Mouse (Mus musculus) kidney, adult 18-20 months (tissue): ENCODE measurements around the gene Gm7138.
A peak's percentile ranks its signal among the peaks of the same experiment; 100 is the strongest.
"Not testable (repeated sequence)": the region's sequence is repeated elsewhere in the genome, so short reads cannot be mapped to it uniquely, and the experiment has no call there.

Experiments
- DNase-seq: peaks from one replicate; pipeline ENCODE4 v3.0.0; 2021

Gene Gm7138

DNA sequence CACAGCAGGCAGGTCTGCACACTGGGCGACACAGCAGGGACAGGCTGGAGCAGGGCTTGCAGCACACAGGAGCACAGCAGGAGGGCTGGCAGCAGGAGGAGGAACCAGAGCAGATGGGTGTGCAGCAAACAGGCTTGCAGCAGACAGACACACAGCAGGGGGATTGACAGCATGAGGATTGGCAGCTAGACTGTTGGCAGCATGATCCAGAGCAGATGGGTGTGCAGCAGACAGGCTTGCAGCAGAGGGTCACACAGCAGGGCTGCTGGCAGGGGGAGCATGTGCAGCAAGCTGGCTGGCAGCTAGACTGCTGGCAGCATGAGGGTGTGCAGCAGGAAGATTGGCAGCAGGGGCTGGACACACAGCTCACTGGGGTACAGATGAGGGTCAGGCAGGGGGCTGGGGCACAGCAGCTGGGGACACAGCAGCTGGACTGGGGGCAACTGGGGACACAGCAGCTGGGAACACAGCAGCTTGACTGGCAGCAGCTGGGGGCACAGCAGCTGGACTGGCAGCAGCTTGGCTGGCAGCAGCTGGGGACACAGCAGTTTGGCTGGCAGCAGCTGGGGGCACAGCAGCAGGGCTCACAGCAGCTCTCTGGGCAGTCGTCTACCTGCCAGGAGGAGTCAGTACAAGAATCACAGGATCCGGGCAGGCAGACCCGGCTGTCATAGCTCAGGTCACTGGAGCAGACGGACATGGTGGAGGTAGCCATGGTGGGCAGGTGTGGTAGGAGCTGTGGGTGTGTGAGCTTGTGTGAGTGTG is 34.6 kb downstream of the Gm7138 start, which contains the start of gene Gm18596:
TSS of gene Gm18596 (minus strand) at position 715 of the 765 bp plus-strand sequence.
- DNase-seq = not testable (repeated sequence)

DNA sequence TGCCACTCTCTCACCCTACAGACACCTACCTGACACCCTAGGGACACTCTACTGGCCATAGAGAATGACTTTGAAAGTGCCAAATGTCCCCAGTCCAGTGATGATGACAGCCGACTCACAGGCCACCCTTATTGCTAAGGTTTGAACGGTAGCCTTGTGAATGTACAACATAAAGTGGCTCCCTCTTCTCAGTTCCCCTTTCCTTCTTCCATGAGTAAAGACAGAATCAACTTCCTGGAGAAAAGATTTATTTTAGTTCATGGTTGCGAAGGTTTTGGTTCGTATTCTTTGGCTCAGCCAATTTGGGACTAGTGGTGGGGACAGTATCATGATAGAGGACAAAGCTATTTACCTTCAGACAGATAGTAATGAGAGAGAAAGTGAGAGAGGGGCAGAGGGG is 37.8 kb downstream of the Gm7138 start:
- DNase-seq = no peak

DNA sequence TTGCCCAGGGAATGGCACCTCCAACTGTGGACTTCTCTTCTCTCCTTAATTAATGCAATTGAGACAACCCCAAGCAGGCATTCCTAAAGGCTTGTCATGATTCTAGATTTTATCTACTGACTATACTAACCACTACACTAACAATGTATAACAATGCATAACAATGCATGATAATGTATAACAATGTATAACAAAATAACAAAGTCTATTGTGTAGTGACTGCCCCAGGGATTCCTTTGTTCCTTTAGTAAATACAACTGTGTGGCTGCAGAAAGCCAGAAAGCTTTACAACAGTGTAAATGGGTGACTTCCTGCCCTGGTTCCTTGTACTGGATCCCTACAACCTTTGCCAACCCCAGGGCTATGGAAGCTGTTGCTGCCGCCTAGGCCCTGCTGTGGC is 40.8 kb downstream of the Gm7138 start:
- no peak for DNase-seq

DNA sequence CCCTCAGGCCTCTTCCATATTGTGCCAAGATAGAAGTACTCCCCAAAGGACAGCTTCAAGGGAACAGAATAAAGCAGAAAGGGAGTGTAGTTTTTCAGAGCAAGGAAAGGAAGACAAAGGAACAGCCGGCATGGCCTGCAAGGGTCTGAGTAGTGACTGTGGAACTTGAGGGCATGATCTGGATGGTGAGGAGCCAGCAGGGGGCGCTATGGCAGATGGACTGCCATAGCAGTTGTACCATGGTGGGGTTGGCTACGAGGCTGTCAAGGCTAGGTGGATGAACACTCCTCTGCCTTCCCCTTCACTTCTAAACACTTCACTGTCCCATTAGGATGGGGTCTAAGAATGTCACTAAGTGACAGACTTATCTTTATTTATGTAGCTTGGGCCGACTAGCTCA is 47.5 kb downstream of the Gm7138 start:
- DNase-seq = peak; percentile 5

DNA sequence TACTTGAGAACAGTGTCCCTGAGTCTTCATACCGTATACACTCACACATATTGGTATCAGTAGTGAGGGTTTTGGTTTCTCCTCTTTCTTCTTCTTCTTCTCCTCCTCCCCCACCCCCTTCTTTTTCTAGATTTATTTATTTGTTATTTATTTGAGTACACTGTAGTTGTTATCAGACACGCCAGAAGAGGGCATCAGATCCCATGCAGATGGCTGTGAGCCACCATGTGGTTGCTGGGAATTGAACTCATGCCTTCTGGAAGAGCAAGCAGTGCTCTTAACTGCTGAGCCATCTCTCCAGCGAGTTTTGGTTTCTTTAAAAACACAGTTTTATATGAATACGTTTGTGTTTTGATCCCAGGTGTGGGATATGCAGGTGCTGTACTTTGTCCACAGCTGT is 48.5 kb downstream of the Gm7138 start:
- DNase-seq = no peak
